Mouse (Mus musculus) myocyte (in vitro differentiated cells): Measurements from ENCODE around the gene Senp2.

Source experiments
- CEBPB ChIP-seq: IDR thresholded peaks from 2 replicates; pipeline ENCODE4 v1.6.1; 2011; ENCODE audit warnings: mild to moderate bottlenecking, moderate library complexity; ENCODE audit not compliant: poor library complexity, insufficient read depth, severe bottlenecking
- E2F4 ChIP-seq: IDR thresholded peaks from one replicate; pipeline ENCODE4 v1.6.1; 2011; ENCODE audit warnings: mild to moderate bottlenecking, control low read depth, moderate library complexity; ENCODE audit not compliant: insufficient read depth
- MAX ChIP-seq: IDR thresholded peaks from one replicate; pipeline ENCODE4 v1.6.1; 2011; ENCODE audit warnings: low read depth, mild to moderate bottlenecking, control low read depth
- MYOD1 ChIP-seq, 3 experiments: IDR thresholded peaks; one replicate each; pipeline ENCODE4 v1.6.1; 2011; ENCODE audit warnings: control low read depth in 2 of 3, low read depth in 2 of 3, mild to moderate bottlenecking in 2 of 3, moderate library complexity in 1 of 3; ENCODE audit not compliant: insufficient read length in 2 of 3, control insufficient read depth in 1 of 3
- MYOG ChIP-seq, 3 experiments: IDR thresholded peaks; one replicate each; pipeline ENCODE4 v1.6.1; 2011; ENCODE audit warnings: control low read depth in 2 of 3, low read depth in 2 of 3, mild to moderate bottlenecking in 2 of 3; ENCODE audit not compliant: insufficient read length in 2 of 3, control insufficient read depth in 1 of 3, insufficient read depth in 1 of 3
- POLR2A ChIP-seq: IDR thresholded peaks from one replicate; pipeline ENCODE4 v1.6.1; 2011; ENCODE audit warnings: low read depth, mild to moderate bottlenecking, control low read depth, moderate library complexity; ENCODE audit not compliant: insufficient read length
- TCF12 ChIP-seq: IDR thresholded peaks from one replicate; pipeline ENCODE4 v1.6.1; 2011; ENCODE audit warnings: mild to moderate bottlenecking, control low read depth; ENCODE audit not compliant: poor library complexity, insufficient read depth, severe bottlenecking
- USF1 ChIP-seq: IDR thresholded peaks from one replicate; pipeline ENCODE4 v1.6.1; 2011; ENCODE audit warnings: low read depth, mild to moderate bottlenecking, control low read depth, moderate library complexity

GRCm38 (mm10) chr16:22039978-22040377, 30.7 kb downstream of the Senp2 start:
- TF ChIP-seq POLR2A (no peak), MYOD1 (IDR thresholded peaks at IDR 0.05; ENCODE audit: control insufficient read depth in 1 of 3, insufficient read length in 2 of 3, low read depth in 2 of 3) (no peak), CEBPB (no peak), MYOG (IDR thresholded peaks at IDR 0.05; ENCODE audit: control insufficient read depth in 1 of 3, insufficient read depth in 1 of 3, insufficient read length in 2 of 3, low read depth in 2 of 3) (no peak), USF1 (no peak), TCF12 (no peak), E2F4 (no peak), MAX (no peak)
